Mouse (Mus musculus) cerebellum, adult (tissue): ENCODE results near the gene Pskh1.

Experiments
- ATAC-seq: cut with Nextera tagmentation; 2 replicates; pipeline ENCODE4 v1.9.2; 2017; ENCODE audit warnings: mild to moderate bottlenecking, moderate library complexity, mixed read lengths; ENCODE audit not compliant: insufficient number of reproducible peaks, low FRiP score, low TSS enrichment

Pskh1 gene

DNA sequence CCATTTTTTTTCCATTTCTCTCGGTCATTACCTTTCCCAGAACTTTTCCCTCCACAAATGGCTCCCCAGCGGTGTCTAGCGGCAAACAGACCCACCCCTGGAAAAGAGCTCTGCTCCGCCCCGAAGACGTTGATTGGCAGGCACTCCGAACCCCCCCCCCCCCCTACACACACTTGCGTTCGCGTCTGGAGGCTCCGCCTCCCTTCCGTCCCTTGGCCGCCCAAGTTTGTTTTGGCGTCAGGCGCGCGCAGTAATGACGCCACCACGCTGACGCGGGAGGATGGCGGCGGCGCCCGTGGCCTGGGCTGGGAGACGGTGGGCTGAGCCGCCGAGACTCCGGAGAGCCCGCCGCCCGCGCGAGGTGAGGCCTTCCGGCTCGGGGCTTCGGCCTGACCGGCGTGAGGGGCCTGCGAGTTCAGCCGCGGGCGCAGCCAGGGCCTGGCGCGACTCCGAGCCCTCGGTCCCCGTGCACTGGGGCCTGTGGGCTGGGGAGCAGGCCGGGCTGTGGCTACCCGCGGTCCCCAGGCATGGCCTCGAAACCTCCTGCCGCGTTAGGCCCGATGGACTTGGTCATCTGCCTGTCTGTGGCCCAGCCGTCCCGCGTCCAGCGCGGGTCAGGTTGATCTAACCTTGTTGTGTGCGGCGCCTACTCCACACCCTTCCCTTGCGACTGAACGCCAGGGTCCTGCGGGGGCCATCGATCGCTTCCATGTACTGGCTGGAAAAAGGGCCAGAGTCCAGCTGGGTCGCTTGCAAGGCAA lies at the start of gene Pskh1:
Pskh1 (plus strand) TSS at position 262 of the 761 bp plus-strand sequence.
- peak; percentile 95 for ATAC-seq

DNA sequence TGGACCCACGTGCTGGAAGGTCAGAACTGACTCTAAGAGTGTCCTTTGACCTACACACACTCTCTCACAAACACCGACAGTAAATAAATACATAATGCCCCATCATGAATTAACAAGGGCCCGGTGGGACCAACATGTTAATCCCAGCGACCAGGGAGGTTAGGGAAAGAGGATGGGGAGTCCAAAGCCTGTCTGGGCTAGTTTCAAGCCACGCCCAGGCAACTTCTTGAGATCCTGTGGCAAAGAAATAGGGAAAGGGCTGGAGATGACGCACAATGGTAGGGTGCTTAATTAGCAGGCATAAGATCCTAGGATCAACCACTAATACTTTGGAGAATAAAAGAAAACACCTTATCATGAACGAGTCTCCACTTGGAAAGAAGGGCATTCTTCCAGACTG lies 49.6 kb upstream of the Pskh1 start:
- ATAC-seq, result no peak

DNA sequence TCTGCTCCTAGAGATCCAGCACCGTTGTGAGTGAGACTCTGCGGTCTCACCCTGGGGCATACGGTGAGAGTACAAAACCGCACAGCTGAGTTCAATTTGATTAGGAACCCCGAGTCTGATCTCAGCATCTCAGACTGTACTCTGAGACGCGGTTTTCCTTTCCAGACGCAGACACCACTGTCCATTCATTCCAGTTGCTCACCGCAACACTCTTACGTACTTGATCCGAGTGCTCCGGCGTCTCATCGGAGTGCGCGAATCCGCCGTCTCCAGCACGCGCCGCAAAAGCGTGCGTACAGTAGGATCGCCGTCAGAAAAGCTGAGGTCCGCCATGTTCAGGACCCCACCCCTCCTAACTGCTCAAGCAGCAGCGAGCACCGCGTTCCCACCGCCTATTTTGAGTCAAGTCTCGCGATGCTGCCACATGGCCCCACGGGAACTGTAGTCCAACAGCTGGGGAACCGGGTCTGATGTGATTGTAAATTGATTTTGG lies 48.5 kb upstream of the Pskh1 start:
- ATAC-seq, result peak; percentile 60

DNA sequence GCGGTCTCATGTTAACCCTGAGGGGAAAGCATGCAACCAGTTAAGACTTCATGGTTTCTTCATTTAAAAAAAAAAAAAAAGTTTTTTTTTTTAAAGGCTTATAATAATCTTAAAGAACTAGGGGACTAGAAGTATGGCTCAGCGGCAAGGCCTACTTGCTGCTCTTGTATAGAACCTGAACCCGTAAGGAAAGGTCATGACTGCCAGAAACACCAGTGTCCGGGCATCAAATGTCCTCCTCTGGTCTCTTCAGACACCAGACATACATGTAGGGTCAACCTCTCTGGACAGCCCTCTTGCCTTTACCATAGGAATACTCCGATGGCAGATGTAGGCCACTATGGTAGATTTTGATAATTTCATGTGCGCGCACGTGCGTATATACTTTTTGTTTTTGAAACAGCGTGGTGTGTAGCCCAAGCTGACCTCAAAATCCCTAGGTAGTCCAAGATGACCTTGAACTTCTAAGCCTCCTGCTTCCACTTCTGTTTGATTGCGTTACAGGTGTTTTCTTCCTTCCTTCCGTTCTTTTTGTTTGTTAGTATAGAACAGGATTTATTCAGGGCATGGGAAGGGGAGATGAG lies 48.0 kb upstream of the Pskh1 start:
- ATAC-seq, result no peak

DNA sequence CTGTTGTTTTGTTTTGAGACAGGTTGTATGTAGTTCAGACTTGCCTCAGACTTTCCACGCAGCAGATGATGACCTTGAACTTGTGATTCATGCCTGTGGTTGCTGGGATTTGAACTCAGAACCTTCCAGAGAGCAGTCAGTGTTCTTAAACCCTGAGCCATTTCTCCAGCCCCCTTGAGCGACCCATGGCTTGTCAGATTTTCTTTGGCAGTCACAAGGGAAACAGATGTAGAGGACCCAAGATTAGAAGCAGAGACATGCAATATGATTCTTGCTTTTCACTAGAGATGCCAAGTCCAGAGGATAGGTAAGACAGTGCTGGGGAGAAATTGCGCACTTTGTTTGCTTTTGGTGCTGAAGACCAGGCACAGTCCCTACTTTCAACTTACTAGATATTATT lies 47.1 kb upstream of the Pskh1 start, which contains the start of gene Cenpt:
Cenpt (minus strand) TSS at position 101 of the 400 bp plus-strand sequence.
- no peak for ATAC-seq

DNA sequence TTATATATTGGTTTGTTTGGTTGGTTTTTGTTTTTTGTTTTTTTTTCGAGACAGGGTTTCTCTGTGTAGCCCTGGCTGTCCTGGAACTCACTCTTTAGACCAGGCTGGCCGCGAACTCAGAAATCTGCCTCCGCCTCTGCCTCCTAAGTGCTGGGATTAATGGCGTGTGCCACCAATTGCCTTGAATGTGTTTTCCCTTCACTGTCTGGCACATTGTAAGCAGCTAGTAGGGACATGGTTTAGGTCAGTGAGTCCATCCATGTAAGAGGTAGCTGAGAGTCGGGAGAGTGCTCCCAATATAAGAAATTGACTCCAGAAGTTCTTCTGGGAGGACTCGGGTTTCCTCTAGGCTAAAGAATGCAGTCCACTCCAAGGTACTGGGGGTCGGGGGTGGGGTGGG lies 45.9 kb upstream of the Pskh1 start:
- peak; percentile 15; the same call in 1 of the 2 replicates for ATAC-seq

DNA sequence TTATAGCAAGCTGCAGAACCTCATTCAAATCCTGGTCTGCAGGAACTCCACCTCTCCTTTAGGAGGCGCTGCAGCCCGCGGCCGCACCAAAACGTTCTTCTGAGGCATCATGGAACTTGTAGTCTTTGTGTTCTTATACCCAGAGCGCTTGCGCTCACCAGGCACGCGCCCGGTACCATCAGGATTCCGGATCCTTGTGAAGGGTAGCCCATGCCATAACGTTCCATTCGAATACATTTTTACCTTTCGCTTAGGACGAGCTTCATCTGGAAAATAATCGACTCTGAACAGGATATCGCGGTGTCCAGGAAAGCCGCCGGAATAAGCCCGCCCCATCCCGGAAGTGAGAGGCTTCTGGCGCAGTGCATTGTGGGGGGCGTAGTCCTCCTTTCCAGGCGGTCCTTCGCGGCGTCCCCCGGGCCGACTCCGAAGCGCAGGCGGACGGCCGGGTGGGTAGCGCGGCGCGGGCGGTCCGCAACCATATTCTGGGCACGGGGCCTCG lies 45.5 kb upstream of the Pskh1 start, which contains the start of gene Thap11:
Thap11 (plus strand) TSS at position 418 of the 502 bp plus-strand sequence.
- peak; percentile 84 for ATAC-seq

DNA sequence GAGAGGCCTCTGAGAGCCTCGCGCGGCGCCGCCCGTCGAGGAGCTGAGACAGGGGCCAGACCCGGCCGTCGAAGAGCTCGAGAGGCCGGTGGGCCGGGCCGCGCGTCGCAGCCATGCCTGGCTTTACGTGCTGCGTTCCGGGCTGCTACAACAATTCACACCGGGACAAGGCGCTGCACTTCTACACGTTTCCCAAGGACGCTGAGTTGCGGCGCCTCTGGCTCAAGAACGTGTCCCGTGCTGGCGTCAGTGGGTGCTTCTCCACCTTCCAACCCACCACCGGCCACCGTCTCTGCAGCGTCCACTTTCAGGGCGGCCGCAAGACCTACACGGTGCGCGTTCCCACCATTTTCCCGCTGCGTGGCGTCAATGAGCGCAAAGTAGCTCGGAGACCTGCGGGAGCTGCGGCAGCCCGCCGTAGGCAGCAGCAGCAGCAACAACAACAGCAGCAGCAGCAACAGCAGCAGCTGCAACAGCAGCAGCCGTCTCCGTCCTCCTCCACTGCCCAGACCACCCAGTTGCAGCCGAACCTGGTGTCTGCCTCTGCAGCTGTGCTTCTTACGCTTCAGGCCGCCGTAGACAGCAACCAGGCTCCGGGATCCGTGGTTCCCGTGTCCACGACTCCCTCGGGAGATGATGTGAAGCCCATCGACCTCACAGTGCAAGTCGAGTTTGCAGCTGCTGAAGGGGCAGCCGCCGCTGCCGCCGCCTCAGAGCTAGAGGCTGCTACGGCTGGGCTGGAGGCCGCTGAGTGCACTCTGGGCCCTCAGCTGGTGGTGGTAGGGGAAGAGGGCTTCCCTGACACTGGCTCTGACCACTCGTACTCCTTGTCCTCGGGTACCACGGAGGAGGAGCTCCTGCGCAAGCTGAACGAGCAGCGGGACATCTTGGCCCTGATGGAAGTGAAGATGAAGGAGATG lies 44.7 kb upstream of the Pskh1 start:
- peak; percentile 27; the same call in 1 of the 2 replicates for ATAC-seq

DNA sequence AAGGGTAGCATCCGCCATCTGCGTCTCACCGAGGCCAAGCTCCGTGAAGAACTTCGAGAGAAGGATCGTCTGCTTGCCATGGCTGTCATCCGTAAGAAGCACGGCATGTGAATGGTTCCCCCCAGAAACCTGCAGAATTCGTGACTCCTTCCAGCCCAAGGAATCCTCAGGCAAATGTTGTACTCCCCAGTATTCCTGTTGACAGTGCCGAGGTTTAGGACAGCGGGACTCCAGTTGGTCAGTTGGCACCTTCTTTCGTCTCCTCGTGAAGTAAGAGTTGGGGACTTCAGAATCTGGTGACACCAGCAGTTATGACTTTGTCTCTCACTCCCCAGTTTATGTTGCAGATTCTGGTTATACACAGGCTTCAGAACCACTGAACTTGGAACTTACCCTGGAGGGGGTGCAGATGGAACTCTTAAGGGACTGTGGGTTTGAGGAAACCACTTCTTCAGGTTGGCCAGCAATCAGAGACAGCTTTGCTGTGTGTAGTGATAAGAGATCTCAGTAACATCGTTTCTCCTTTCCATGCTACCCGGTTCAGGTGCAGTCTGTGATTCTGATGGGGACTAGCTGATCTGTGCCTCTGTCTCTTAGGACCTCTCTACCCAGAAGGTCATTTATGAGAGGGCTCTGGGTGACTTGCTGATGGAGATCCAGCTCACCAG lies 43.9 kb upstream of the Pskh1 start:
- no peak for ATAC-seq

DNA sequence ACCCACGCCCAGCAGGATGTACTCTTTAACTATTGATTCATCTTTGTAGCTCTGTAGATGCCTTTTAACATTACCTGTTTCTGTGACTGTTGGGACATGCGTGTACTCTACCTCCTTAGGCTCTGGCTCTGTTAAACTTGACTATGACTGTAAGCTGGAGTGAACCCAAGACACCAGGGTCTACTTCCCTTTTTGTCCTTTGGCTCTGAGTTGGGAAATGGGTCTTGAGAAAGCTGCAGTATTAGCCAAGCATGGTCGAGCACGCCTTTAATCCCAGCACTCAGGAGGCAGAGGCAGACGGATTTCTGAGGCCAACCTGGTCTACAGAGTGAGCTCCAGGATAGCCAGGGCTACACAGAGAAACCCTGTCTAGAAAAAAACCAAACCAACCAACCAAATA lies 41.7 kb upstream of the Pskh1 start:
- no peak for ATAC-seq

DNA sequence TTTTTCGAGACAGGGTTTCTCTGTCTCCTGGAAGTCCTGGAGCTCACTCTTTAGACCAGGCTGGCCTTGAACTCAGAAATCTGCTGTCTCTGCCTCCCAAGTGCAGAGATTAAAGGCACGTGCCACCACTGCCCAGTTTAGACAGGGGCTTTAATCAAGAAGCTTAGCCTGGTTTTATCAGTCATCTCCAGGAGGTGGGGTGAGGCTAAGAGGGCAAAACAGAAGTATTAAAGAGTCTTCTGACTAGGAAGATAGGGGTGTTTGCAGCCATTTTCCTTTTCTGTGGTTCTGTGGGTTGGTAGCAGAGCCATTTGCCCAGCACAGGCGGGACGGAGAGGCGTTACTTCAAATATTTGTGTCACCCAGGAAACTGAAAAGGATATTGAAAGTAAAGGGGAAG lies 40.9 kb upstream of the Pskh1 start:
- ATAC-seq, result no peak

DNA sequence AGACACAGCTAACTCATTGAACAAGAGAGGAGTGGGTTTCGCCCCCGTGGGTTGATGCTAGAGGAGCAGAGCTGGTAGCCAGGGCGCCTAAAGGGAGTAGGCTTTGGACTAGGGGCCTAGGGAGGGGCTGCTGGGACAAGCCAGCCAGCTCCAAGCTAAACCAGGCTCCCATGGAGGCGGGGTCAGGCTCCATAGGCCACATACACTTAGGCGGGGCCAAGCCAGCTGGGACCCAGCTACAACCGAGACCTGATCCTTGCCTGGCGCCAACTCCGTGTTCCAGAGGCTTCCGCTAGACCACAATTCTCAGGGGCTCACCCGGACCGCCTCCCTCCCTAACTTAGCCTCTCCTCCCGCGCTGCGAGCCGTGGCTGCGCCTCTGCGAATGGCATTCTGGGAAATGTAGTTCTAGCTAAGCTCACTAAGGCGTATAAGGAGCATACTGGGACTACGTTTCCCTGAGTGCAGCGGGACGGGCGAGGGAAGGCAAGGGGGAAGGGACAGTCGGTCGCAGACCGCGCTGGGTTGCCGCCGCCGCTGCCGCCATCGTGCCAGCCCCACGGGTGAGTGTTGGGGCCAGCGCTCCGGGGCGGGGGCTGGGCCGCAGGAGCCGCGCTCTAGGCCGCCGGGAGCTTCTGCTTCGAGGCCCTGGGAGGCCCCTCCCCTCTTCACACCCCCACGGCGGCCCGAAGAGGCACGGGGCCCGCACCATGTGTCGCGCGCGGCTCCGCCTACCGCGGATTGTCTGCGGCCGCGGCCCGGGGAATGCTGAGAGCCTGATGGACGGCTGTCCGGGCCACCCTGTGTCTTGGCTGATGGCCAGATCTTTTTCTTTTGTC lies 39.9 kb upstream of the Pskh1 start, which contains the start of gene Nutf2:
Nutf2 (plus strand) TSS at position 438 of the 839 bp plus-strand sequence.
- ATAC-seq, result peak; percentile 93

DNA sequence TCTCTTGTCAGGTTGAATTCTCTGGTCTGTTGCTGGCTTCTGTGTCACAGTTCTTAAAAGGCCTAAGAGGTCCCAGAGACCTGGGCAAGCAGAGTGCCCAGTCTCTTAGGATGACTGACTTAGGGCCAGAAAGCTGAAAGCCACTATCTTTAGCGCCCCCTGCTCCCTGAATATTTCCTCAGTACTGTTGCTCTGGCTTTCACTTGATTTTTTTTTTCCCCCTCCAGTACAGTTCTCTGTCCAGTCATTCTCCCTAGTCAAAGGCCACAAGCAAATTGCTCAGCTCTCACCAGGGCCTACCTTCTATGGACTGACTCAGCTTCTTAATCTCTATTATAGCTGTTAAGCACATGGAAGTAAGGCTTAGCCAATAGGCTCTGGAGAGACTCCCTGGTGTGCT lies 38.3 kb upstream of the Pskh1 start:
- ATAC-seq, result no peak

DNA sequence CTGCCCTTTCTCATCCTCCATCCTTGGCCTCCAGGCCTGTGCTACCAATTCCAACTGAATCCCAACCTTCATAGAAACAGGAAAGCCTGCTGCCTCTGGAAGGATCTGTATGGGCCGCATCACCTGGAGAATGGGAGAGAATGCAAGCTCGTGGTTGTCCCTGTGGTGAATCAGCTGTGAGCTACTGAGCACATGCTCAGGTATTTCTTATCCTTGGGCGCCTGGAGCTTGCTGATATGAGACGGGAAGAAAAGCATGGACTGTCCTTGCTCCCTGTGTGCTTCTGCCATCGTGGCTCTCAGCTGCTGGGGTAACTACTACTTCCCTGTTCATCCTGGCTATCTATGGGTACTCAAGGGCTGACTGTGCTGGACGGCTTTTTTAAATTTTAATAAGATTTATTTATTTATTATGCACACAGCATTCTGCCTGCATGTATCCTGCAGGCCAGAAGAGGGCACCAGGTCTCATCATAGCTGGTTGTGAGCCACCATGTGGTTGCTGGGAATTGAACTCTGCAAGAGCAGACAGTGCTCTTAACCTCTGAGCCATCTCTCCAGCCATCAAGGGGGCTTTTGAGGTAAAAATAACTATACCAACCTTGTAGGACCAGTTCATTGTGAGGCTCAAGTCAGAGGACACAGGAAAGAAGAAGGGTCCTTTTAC lies 33.7 kb upstream of the Pskh1 start:
- ATAC-seq, result no peak

DNA sequence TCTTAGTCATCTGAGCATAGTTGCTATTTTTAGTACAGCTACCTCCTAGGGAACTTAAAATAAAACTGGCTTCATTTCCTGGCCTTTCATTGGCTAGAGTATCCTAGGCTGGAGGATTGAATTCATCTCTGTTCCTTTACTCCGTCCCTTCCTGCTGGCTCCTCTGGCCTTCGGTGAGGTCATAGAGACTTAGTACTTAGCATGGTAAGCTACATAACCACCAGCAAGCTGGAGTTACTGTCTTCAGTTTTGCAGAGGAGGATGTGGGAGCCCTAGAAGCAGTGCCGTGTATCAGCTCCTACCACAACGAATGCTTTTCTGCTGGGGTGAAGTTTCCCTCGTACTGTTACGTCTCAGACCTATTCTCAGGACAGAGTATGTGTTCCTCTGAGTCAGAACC lies 25.9 kb upstream of the Pskh1 start:
- ATAC-seq, result peak; percentile 87

DNA sequence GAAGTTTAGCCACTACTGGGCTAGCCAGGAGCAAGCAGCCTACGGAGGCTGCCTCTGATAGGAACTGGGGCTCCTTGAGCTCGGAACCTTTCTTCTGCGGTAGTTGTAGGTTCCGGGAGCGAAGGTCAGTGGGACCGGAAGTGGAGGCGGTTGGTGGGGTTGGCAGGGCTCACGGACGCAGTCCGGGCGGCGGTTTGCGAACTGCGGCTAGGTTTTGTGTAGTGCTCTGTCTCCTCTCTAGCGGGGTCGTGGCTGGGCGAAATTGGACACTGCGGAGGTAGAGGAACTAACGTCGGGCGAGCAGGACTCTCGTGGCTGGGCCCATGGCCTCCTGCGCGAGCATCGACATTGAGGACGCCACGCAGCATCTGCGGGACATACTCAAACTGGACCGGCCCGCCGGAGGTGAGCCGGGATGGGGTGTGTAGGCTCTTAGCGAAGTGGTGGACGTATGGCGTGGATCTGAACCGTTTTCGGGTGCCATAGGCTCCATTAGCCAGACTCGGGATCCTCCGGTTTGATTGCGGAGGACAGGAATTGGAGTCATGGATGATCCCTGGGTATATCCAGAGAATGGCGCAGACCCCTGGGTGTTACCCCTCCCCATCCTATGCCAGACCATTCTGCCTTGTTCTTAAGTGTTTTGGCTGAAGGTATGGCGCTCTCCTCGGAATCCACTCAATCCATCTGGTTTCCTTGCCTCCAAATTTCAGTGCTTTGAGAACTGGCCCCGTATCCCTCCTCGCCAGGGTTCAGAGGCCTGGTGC lies 19.3 kb upstream of the Pskh1 start, which contains the start of gene Edc4:
Edc4 (plus strand) TSS at position 128 of the 767 bp plus-strand sequence.
- ATAC-seq, result peak; percentile 78

DNA sequence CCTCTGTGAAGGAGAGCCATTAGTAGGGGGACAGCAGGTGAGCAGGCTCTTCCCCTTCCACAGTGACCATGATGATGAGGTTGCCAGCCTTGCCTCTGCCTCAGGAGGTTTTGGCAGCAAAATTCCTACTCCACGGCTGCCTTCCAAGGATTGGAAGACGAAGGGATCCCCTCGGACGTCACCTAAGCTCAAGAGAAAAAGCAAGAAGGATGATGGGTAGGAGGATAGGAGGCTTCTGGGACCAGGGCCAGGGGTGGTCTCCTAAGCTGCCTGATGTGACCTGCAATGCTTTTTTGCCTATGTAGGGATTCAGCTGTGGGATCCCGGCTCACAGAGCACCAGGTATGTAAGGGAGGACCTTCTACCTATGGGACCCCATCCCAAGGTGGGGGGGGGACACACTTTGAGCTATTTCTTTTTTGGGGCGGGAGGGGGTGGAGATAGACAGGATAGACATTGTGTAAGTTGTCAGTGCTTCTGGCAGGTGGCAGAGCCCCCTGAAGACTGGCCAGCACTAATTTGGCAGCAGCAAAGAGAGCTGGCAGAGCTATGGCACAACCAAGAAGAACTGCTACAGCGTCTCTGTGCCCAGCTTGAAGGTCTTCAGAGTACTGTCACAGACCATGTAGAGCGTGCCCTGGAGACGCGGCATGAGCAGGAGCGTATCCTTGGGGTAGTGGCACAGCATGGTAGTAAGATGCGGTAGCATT lies 10.3 kb upstream of the Pskh1 start:
- ATAC-seq, result no peak
